Mouse (Mus musculus) CD4-positive, CD25-positive, alpha-beta regulatory T cell, adult 2 months (primary cell): ENCODE measurements at regions not wholly inside any gene's neighbourhood (a gene's known extent, or its start where the extent isn't known, plus 50 kb on each side); places are given as distances from the start of the nearest gene placed in this dataset.
A peak's percentile ranks its signal among the peaks of the same experiment; 100 is the strongest.
"Not testable (repeated sequence)": the region's sequence is repeated elsewhere in the genome, so short reads cannot be mapped to it uniquely, and the experiment has no call there.

Source experiments
- DNase-seq: peaks from one replicate; pipeline ENCODE4 v3.0.0-alpha.2; 2012; ENCODE audit warnings: low read depth, low spot score

DNA sequence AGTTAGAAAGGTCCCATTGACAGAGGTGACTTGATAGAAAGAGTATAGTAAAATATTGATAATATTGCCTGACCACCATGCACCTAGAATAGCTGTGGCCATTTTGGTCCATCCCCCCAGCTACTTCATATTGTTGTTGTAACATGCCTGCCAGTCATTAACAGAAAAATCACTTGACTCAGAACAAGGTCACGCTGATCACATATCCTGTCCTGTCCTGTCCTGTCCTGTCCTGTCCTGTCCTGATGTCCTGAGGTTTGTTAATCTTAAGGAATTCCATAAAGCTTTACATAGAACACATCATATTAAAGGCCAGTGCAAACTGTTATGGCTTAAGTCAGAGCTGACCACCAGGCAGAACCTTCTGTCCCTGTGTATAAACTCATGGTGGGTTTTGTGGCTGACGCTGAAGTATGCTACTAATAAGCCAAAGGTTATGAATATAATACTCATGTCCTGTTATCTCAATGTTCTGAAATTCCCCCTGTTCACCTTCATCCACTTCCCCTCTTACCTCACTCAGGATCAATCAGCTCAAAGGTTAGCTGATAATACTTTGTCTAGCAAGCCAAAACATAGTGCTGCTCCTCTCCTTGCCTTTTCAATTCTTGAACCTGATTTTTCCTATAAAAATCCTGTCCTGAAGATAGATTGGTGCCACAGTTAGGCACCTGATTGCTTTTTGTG lies 173.7 kb downstream of the Alg10b start:
- DNase-seq = no peak

DNA sequence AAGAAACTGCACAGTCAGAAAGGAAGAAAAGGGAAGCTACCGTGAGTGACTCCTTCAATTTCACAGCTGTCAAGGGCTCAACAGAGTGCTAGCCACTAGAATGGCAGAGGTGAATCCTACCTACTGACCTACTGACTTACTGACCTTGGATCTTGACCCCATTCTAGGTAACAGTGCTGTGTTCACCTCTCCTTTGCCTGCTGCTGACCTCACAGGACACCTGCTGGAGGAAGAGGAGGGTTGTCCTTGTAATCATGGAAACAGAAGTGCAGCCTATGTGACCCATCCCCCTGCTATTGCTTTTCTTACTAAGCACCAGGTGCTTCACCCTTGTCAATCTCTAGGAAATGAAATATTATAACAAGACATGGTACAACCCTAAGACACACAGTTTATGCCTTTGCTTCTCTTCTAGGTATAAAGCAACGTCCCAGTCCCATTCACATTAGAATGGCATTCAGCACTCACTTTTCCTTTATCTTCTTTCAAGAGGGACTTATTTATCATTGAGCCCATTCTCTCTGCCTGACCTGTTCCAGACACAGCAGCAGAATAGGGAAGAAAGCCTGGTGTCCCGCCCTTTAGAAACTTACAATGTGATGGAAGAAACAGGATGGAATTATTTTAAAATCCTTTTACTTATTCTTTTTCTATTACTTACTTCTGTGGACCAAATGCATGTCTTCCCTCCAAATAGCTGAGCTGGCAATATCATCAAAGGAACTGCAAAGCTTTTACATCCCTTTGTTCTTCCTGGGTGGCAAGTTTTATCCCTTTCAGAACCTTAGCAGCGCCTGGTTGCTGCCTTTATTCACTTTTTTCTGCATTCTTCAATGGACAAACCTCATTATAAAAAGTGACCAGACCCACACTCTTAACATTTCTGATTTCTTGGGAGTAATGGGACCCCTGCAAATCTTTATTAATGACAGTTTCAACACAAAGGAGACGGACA lies 176.5 kb downstream of the Alg10b start:
- no peak for DNase-seq

GRCm38 (mm10) chr15:90420776-90421175 lies 196.7 kb downstream of the Alg10b start:
- peak; percentile 0 for DNase-seq

GRCm38 (mm10) chr15:90422122-90422614 lies 198.1 kb downstream of the Alg10b start:
- no peak for DNase-seq

- not testable (repeated sequence) for DNase-seq
Observed at GRCm38 (mm10) chr15:90431048-90431447, 206.9 kb downstream of the Alg10b start.

DNA sequence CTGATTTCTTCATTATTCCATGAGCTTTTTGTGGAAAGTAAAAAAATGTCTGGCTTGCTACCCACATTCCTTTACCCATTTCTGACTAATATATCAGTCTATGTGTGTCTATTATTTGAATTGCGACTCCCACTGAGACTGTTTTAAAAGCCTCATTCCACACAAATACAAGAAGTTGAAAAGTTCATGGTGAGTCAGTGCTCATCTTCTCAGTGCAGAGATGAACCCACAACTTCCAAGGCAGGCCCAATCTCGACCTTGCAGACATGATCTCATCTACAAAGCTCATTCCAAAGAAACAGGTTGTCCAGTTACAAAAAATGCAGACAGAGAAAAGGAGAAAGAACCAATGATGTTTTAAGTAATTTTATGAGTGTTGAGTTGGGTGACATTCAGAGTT lies 208.0 kb downstream of the Alg10b start:
- DNase-seq = no peak

DNA sequence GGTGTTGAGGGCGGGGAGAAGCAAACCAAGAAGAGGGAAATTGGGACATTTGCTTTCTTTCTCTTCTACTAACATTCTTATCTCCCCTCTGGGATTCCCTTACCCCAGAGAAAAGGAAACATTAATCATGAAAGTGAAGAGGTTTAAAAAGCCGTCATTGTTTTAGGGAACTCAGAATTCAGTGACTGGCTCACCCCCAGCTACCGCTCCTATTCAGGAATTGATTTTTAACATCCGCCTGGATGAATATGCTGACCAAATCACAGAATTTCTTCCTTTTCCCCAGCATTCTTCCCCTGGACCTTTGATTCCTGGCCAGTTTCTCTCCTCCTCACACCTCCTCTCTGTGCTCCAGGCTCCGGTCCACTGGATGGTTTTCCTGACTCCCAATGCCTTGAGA lies 211.2 kb downstream of the Alg10b start:
- DNase-seq = no peak
